Mouse (Mus musculus): ENCODE measurements around the gene Greb1.

Greb1 gene

GRCm38 (mm10) chr12:16665022-16665421 lies 135.7 kb downstream of the Greb1 start:
- no peak for DNase-seq

GRCm38 (mm10) chr12:16662955-16663585 lies 137.6 kb downstream of the Greb1 start:
- DNase-seq: no peak

GRCm38 (mm10) chr12:16661936-16662335 lies 138.8 kb downstream of the Greb1 start:
- no peak for DNase-seq

- DNase-seq: no peak
Measured at GRCm38 (mm10) chr12:16661459-16661858, 139.2 kb downstream of the Greb1 start.

- DNase-seq: no peak
Measured at GRCm38 (mm10) chr12:16656906-16657875, 143.5 kb downstream of the Greb1 start.

GRCm38 (mm10) chr12:16655604-16656003 lies 145.1 kb downstream of the Greb1 start:
- no peak for DNase-seq

- peak; percentile 80 to 88 for DNase-seq
Measured at GRCm38 (mm10) chr12:16653332-16654093, 147.2 kb downstream of the Greb1 start, which contains the start of gene Ntsr2. TSS of gene Ntsr2 (plus strand) at chr12:16653382.

- no peak for DNase-seq
Measured at GRCm38 (mm10) chr12:16649819-16650218, 150.9 kb downstream of the Greb1 start.

GRCm38 (mm10) chr12:16648273-16648672 lies 152.4 kb downstream of the Greb1 start:
- no peak for DNase-seq

- DNase-seq: no peak
Measured at GRCm38 (mm10) chr12:16646780-16647409, 153.8 kb downstream of the Greb1 start.

GRCm38 (mm10) chr12:16644698-16645097 lies 156.0 kb downstream of the Greb1 start:
- no peak for DNase-seq

- peak; percentile 13 to 58 for DNase-seq
Measured at GRCm38 (mm10) chr12:16643508-16644345, 157.0 kb downstream of the Greb1 start.

- DNase-seq: no peak
Measured at GRCm38 (mm10) chr12:16642000-16642399, 158.7 kb downstream of the Greb1 start.

- DNase-seq: peak; percentile 45 to 71
Measured at GRCm38 (mm10) chr12:16640075-16640474, 160.6 kb downstream of the Greb1 start.

- peak in 1 of 2 experiments; percentile 38 for DNase-seq
Measured at GRCm38 (mm10) chr12:16639078-16639771, 161.5 kb downstream of the Greb1 start.

- no peak for DNase-seq
Measured at GRCm38 (mm10) chr12:16635816-16636215, 164.9 kb downstream of the Greb1 start.

GRCm38 (mm10) chr12:16634075-16634813 lies 166.4 kb downstream of the Greb1 start:
- DNase-seq: peak; percentile 67 to 83

- no peak for DNase-seq
Measured at GRCm38 (mm10) chr12:16633235-16633634, 167.5 kb downstream of the Greb1 start.

GRCm38 (mm10) chr12:16631423-16631822 lies 169.3 kb downstream of the Greb1 start:
- DNase-seq: no peak

- DNase-seq: peak in 1 of 2 experiments; percentile 57
Measured at GRCm38 (mm10) chr12:16630866-16631185, 169.9 kb downstream of the Greb1 start.

All from kidney, postnatal 25 days (tissue).